Mouse (Mus musculus): ENCODE results near the gene Apip.

Gene Apip

GRCm38 (mm10) chr2:103106172-103106571 is 32.7 kb downstream of the Apip start:
- DNase-seq, result no peak

GRCm38 (mm10) chr2:103111669-103112068 is 38.2 kb downstream of the Apip start:
- no peak for DNase-seq

- no peak for DNase-seq
Measured at GRCm38 (mm10) chr2:103117212-103117611, 43.7 kb downstream of the Apip start.

- no peak for DNase-seq
Measured at GRCm38 (mm10) chr2:103118324-103119196, 45.1 kb downstream of the Apip start.

GRCm38 (mm10) chr2:103119197-103119854 is 45.9 kb downstream of the Apip start:
- no peak for DNase-seq

- DNase-seq, result no peak
Measured at GRCm38 (mm10) chr2:103129676-103130075, 56.2 kb downstream of the Apip start.

GRCm38 (mm10) chr2:103131145-103131544 is 57.7 kb downstream of the Apip start:
- DNase-seq, result no peak

- no peak for DNase-seq
Measured at GRCm38 (mm10) chr2:103138529-103139265, 65.2 kb downstream of the Apip start.
